Mouse (Mus musculus) brain, embryonic 14.5 days (tissue): ENCODE results near the gene Gstcd. TPM values are rescaled to one million over a fixed set of nuclear protein-coding genes. Genes with fewer than 3 reads are reported as not detected.

Source experiments
- DNase-seq: peaks from one replicate; pipeline ENCODE4 v3.0.0-alpha.2; 2011; ENCODE audit warnings: low read depth
- CTCF ChIP-seq: fragments of 200-500 bp; IDR thresholded peaks from 2 replicates; pipeline ENCODE4 v1.5.1; 2012; ENCODE audit warnings: inconsistent platforms, mild to moderate bottlenecking, moderate library complexity, borderline replicate concordance; ENCODE audit not compliant: insufficient read depth, insufficient read length; ENCODE audit errors: extremely low read depth
- POLR2A ChIP-seq: fragments of 200-500 bp; IDR thresholded peaks from 2 replicates; pipeline ENCODE4 v1.6.1; 2012; ENCODE audit warnings: mild to moderate bottlenecking, inconsistent platforms, borderline replicate concordance; ENCODE audit not compliant: poor library complexity, insufficient read depth, insufficient read length, severe bottlenecking; ENCODE audit errors: extremely low read depth
- polyA plus RNA-seq: library from polyadenylated mRNA; depleted of rRNA; stranded (reverse); fragments of >200 nt; gene quantifications from 2 replicates; pipeline ENCODE4 v1.2.3, GENCODE M21; 2012

The Gstcd gene
- polyA plus RNA-seq, 1 experiment, result 10.6 TPM

DNA sequence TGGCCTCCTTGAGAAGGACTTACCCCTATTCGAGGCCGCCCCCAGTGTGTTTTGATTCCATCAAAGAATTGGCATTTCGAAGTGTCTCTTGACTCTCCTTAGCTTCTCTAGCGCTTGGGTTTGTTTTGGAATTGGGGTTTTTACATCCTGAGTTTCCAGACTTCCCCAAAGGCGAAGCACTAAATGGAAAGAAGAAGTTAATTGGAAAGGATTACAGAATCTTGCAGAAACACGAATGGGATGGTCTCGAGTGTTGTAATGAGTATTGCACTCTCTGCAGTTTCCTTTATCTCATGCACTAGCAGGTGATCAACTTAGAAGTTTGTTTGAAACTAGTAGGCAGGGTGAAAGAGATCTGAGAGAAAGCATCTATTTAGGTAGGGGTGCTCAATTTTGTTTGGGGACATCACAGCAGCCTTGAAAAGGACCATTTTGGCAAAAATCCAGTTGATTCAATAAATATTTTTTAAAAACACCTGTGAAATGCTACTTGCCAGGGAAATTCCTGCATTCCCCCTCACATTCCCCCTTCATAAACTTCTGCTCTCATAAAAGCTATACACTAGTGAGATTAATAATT lies 531 bp upstream of the Gstcd start:
- TF ChIP-seq CTCF, result no peak
- TF ChIP-seq POLR2A, result no peak
- DNase-seq, result no peak

DNA sequence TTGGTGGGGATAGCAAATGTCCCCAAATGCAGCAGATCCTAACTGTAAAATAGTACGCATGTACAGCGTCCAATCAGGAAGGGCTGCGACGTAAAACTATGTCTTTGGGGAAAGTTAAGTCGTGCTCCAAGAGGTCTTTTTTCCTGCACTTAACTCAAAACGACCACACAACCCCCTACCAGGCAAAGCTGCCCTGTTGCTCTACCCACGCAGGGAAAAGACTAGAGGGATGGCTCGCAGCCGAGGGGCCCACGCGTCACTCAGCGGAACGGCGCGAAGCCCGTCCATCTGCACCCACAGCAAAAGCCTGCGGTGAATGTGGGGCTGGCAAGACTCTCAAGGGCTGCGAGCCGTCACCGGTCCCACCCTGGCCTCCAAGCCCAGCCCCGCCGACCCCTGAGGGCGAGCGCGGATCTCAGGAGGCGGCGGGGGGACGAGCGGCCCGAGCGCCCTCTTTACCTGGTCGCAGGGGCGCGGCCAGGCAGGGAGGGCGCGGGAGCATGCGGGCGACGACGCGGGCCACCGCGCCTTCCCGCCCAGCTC lies 641 bp downstream of the Gstcd start:
- TF ChIP-seq POLR2A, result no peak
- TF ChIP-seq CTCF, result no peak
- DNase-seq, result no peak

GRCm38 (mm10) chr3:133090247-133091120 lies 1.3 kb downstream of the Gstcd start:
- peak; percentile 3 for DNase-seq
- TF ChIP-seq POLR2A (no peak), CTCF (no peak)

DNA sequence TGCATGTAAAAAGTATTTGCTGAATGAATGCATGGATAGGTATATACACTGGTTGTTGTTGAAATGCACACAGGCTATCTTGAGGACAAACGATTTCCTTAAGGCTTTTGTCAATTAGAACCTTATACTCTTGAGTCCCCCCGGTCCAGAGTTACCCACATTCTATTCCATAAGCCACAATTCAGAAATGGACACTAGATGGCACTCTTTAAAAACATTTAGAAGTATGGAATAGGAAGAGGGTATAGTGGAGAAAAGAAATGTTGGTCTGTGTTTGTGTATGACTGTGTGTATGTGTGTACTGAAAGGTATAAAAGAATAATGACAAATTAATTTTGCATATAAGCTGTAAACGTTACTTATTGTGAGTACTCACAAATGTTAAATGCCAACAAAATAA lies 6.0 kb downstream of the Gstcd start:
- TF ChIP-seq POLR2A (no peak), CTCF (peak; percentile 22; the same call in 1 of the 2 replicates)
- DNase-seq, result peak; percentile 77

DNA sequence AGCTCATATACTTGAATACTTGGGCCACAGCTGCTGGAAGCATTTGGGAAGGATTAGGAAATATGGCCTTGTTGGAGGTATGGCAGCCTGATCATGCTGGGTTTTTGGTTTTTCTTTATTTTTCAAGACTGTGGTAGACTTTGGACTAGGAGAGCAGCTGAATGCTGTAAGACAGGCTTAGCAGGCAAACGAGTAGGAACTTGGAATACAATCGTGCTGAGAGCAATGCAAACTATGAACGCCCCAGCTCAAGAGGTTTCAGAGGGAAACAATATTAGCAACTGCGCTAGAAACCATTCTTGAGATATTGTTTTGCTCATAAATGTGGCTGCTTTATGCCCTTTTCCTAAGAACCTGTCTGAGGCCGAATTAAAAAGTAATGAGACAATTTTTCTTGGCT lies 9.1 kb downstream of the Gstcd start:
- no peak for DNase-seq
- TF ChIP-seq POLR2A, result no peak

DNA sequence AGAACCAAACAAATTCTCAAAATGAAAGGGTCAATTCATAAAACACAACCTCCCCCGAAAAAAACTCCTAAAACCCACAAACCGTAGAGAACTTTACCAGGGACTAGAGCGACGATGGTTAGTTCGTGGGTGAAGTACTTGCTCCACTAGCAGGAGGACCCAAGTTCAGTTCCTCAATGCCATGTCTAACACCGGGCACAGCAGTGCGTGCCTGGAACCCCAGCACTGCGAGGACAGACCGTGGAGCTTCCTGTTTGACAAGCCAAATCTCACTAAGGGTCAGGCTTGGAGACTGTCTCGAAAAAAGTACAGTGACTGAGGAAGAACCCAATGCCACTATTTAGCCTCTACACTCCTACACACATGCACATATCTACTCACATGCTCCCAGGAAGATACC lies 16.3 kb downstream of the Gstcd start:
- no peak for DNase-seq

GRCm38 (mm10) chr3:133052068-133052467 lies 39.8 kb downstream of the Gstcd start:
- TF ChIP-seq POLR2A (no peak), CTCF (no peak)
- DNase-seq, result peak; percentile 84

More for the DNA sequence above, 16.3 kb downstream of the Gstcd start:
- TF ChIP-seq CTCF (no peak), POLR2A (no peak)

- DNase-seq, result peak; percentile 73
Observed at GRCm38 (mm10) chr3:133033145-133033755, 58.6 kb downstream of the Gstcd start.

DNA sequence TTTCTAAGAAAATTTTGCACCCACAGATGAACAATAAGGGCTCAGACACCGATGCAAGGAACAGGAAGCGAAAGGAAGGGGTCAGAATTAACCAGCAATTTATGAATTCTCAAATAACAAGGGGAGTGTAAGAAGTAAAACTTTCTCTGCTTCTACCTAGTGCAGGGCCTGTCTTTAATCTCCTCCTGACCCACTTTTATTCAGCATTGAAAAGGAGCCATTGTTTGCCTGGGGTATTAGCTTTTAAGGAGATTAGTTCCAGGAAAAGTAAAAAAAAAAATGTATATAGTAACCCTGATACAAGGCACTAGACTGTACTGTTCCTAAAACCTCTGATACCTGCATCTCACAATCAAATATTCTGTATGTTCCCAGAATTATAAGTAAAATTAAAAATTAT lies 64.9 kb downstream of the Gstcd start:
- DNase-seq, result peak; percentile 31
- TF ChIP-seq CTCF, result no peak
- no peak for TF ChIP-seq POLR2A

More at GRCm38 (mm10) chr3:133033145-133033755, 58.6 kb downstream of the Gstcd start:
- no peak for TF ChIP-seq CTCF
- no peak for TF ChIP-seq POLR2A

GRCm38 (mm10) chr3:133007250-133007649 lies 84.6 kb downstream of the Gstcd start:
- TF ChIP-seq CTCF (no peak), POLR2A (no peak)

GRCm38 (mm10) chr3:132996299-132996698 lies 95.5 kb downstream of the Gstcd start:
- no peak for TF ChIP-seq CTCF
- no peak for TF ChIP-seq POLR2A
- peak; percentile 24 for DNase-seq

More at GRCm38 (mm10) chr3:133007250-133007649, 84.6 kb downstream of the Gstcd start:
- DNase-seq, result no peak
